8 mouse cellular contexts compared by ENCODE assay signal in genomic region chr11:96823880-96824782, GRCm38 (mm10). TPM values are rescaled to one million over a fixed set of nuclear protein-coding genes. Genes with fewer than 3 reads are reported as not detected.
DNase-seq lines count a peak whose midpoint lies in the region; ATAC-seq and TF ChIP-seq lines count a peak whose summit lies in the region.

No protein-coding gene starts in this region.

- TF ChIP-seq CTCF in bone marrow, adult 2 months (IDR thresholded peaks at IDR 0.05; ENCODE audit: control insufficient read depth, insufficient read depth, low read length) = no peak

- peaks cover 62% of the 10 kb centered on the region for H3K36me3 ChIP-seq in embryonic facial prominence, embryonic 14.5 days (ENCODE audit: control insufficient read depth, insufficient read depth, low read length)
- peaks cover 55% of the 10 kb centered on the region for H3K36me3 ChIP-seq in limb, embryonic 13.5 days
- H3K36me3 ChIP-seq in midbrain, embryonic 15.5 days (replicated peaks) = peaks cover 33% of the 10 kb centered on the region

- peak; percentile 99 for DNase-seq in A20 (ENCODE audit: low read depth, low spot score)
- DNase-seq in embryonic facial prominence, embryonic 14.5 days (ENCODE audit: low spot score) = peak; percentile 97
- peak; percentile 85 for DNase-seq in heart, adult 9 months (ENCODE audit: low spot score in 2 of 2)
- DNase-seq in kidney, adult 9 months = peak; percentile 91
- peak; percentile 77 to 82 for DNase-seq in spleen, adult 18-20 months

- H3K4me3 ChIP-seq in bone marrow, adult 2 months (replicated peaks; ENCODE audit: control insufficient read depth, low read depth, low read length) = peak overlapping the region; percentile 47
- peak overlapping the region; percentile 44 for H3K4me3 ChIP-seq in embryonic facial prominence, embryonic 14.5 days (ENCODE audit: low read depth, low read length)
- H3K4me3 ChIP-seq in limb, embryonic 13.5 days = peak overlapping the region; percentile 57
- peak overlapping the region; percentile 49 for H3K4me3 ChIP-seq in midbrain, embryonic 15.5 days

- peak overlapping the region; percentile 62 for H3K9ac ChIP-seq in embryonic facial prominence, embryonic 14.5 days (ENCODE audit: low read depth, low read length)
- peak overlapping the region; percentile 73 for H3K9ac ChIP-seq in limb, embryonic 13.5 days
- H3K9ac ChIP-seq in midbrain, embryonic 15.5 days = peak overlapping the region; percentile 53

- peak; percentile 91 for ATAC-seq in embryonic facial prominence, embryonic 14.5 days (ENCODE audit: low read depth)
- peak; percentile 93 for ATAC-seq in limb, embryonic 13.5 days (ENCODE audit: low FRiP score, low read depth)
- peak; percentile 89 for ATAC-seq in midbrain, embryonic 15.5 days (replicated peaks)

- WGBS in bone marrow, adult 2 months = 4% methylated on average over 26 of the region's 26 CpGs
- under 1% methylated on average over 19 of the region's 26 CpGs for WGBS in embryonic facial prominence, embryonic 14.5 days
- under 1% methylated on average over 24 of the region's 26 CpGs for WGBS in limb, embryonic 13.5 days
- under 1% methylated on average over 25 of the region's 26 CpGs for WGBS in midbrain, embryonic 15.5 days

- H3K4me1 ChIP-seq in bone marrow, adult 2 months (ENCODE audit: control insufficient read depth, insufficient read depth, low read length) = peaks cover 5% of the 10 kb centered on the region; the same call in 1 of the 2 replicates
- peaks cover 55% of the 10 kb centered on the region for H3K4me1 ChIP-seq in embryonic facial prominence, embryonic 14.5 days (ENCODE audit: control insufficient read depth, insufficient read depth, low read length)
- H3K4me1 ChIP-seq in limb, embryonic 13.5 days = peaks cover 61% of the 10 kb centered on the region
- peaks cover 65% of the 10 kb centered on the region for H3K4me1 ChIP-seq in midbrain, embryonic 15.5 days

- TF ChIP-seq POLR2A in bone marrow, adult 2 months (IDR thresholded peaks at IDR 0.05; ENCODE audit: borderline replicate concordance, control insufficient read depth, low read depth, low read length) = no peak

- H3K4me2 ChIP-seq in embryonic facial prominence, embryonic 14.5 days (ENCODE audit: low read depth, low read length) = peak overlapping the region; percentile 90
- peak overlapping the region; percentile 99 for H3K4me2 ChIP-seq in limb, embryonic 13.5 days (replicated peaks)
- peak overlapping the region; percentile 94 for H3K4me2 ChIP-seq in midbrain, embryonic 15.5 days

- no peaks in the 10 kb centered on the region for H3K9me3 ChIP-seq in embryonic facial prominence, embryonic 14.5 days (ENCODE audit: control insufficient read depth, low read length)
- H3K9me3 ChIP-seq in limb, embryonic 13.5 days = no peaks in the 10 kb centered on the region
- no peaks in the 10 kb centered on the region for H3K9me3 ChIP-seq in midbrain, embryonic 15.5 days

- H3K27me3 ChIP-seq in embryonic facial prominence, embryonic 14.5 days (replicated peaks; ENCODE audit: control insufficient read depth, insufficient read depth, low read length) = no peaks in the 10 kb centered on the region
- H3K27me3 ChIP-seq in limb, embryonic 13.5 days = no peaks in the 10 kb centered on the region
- no peaks in the 10 kb centered on the region for H3K27me3 ChIP-seq in midbrain, embryonic 15.5 days (replicated peaks)

- peak overlapping the region; percentile 16; the same call in 1 of the 2 replicates for H3K27ac ChIP-seq in bone marrow, adult 2 months (ENCODE audit: control insufficient read depth, insufficient read depth, low read depth, low read length, poor library complexity)
- peak overlapping the region; percentile 73 for H3K27ac ChIP-seq in embryonic facial prominence, embryonic 14.5 days (replicated peaks; ENCODE audit: low read depth, low read length)
- H3K27ac ChIP-seq in limb, embryonic 13.5 days = peak overlapping the region; percentile 76
- peak overlapping the region; percentile 88 for H3K27ac ChIP-seq in midbrain, embryonic 15.5 days

RNA-seq across cellular contexts. Expression of gene Nfe2l1, which starts 5.6 kb away (rescaled TPM):
- polyA plus RNA-seq in bone marrow, adult 2 months (2011; ENCODE audit: insufficient read depth, insufficient read length, low replicate concordance, missing spikeins) = 36.7 and 54.1 TPM in 2 replicates
- polyA plus RNA-seq in embryonic facial prominence, embryonic 14.5 days (2014; fragmentation: Nextera tagmentation; extraction: Ambion mirVana) = 54.6 and 56.0 TPM in 2 replicates
- polyA plus RNA-seq in limb, embryonic 13.5 days (2015; fragmentation: Nextera tagmentation; extraction: Ambion mirVana) = 68.6 and 69.3 TPM in 2 replicates
- polyA plus RNA-seq in midbrain, embryonic 15.5 days (2015; fragmentation: Nextera tagmentation; extraction: Ambion mirVana) = 80.9 and 81.2 TPM in 2 replicates

RNA-seq across cellular contexts. Expression of gene Copz2, which starts 25.5 kb away (rescaled TPM):
- 6.0 and 19.2 TPM in 2 replicates for polyA plus RNA-seq in bone marrow, adult 2 months (2011; ENCODE audit: insufficient read depth, insufficient read length, low replicate concordance, missing spikeins)
- polyA plus RNA-seq in embryonic facial prominence, embryonic 14.5 days (2014; fragmentation: Nextera tagmentation; extraction: Ambion mirVana) = 228 and 237 TPM in 2 replicates
- polyA plus RNA-seq in limb, embryonic 13.5 days (2015; fragmentation: Nextera tagmentation; extraction: Ambion mirVana) = 140 and 149 TPM in 2 replicates
- 19.9 and 20.5 TPM in 2 replicates for polyA plus RNA-seq in midbrain, embryonic 15.5 days (2015; fragmentation: Nextera tagmentation; extraction: Ambion mirVana)

RNA-seq across cellular contexts. Expression of gene Cbx1, which starts 35.2 kb away (rescaled TPM):
- polyA plus RNA-seq in bone marrow, adult 2 months (2011; ENCODE audit: insufficient read depth, insufficient read length, low replicate concordance, missing spikeins) = 43.1 and 60.2 TPM in 2 replicates
- polyA plus RNA-seq in embryonic facial prominence, embryonic 14.5 days (2014; fragmentation: Nextera tagmentation; extraction: Ambion mirVana) = 80.2 and 82.8 TPM in 2 replicates
- polyA plus RNA-seq in limb, embryonic 13.5 days (2015; fragmentation: Nextera tagmentation; extraction: Ambion mirVana) = 158 and 163 TPM in 2 replicates
- polyA plus RNA-seq in midbrain, embryonic 15.5 days (2015; fragmentation: Nextera tagmentation; extraction: Ambion mirVana) = 70.6 and 76.7 TPM in 2 replicates

RNA-seq across cellular contexts. Expression of gene Snx11, which starts 46.8 kb away (rescaled TPM):
- polyA plus RNA-seq in bone marrow, adult 2 months (2011; ENCODE audit: insufficient read depth, insufficient read length, low replicate concordance, missing spikeins) = 27.5 and 37.0 TPM in 2 replicates
- 11.2 and 11.7 TPM in 2 replicates for polyA plus RNA-seq in embryonic facial prominence, embryonic 14.5 days (2014; fragmentation: Nextera tagmentation; extraction: Ambion mirVana)
- polyA plus RNA-seq in limb, embryonic 13.5 days (2015; fragmentation: Nextera tagmentation; extraction: Ambion mirVana) = 22.2 and 22.3 TPM in 2 replicates
- polyA plus RNA-seq in midbrain, embryonic 15.5 days (2015; fragmentation: Nextera tagmentation; extraction: Ambion mirVana) = 47.2 and 51.1 TPM in 2 replicates

Comparison
In these comparisons a context has a peak if more than half of its experiments do, and no peak if none do; other contexts are left out.
1. Peak in every context shown above with its lines: DNase-seq, ATAC-seq, H3K4me3 ChIP-seq and H3K27ac ChIP-seq.
2. H3K27ac ChIP-seq: peak in every context shown above with its lines; median percentile 88 in midbrain, embryonic 15.5 days; 76 in limb, embryonic 13.5 days; 73 in embryonic facial prominence, embryonic 14.5 days; 16 in bone marrow, adult 2 months.